28 mouse cellular contexts compared by ENCODE assay signal in genomic region chr14:80486605-80487004, GRCm38 (mm10).
"Had no signal": no experiment of that assay in that cellular context is flagged by ENCODE, and none has a peak within 500 bp of the region (broad histone marks: within the 10 kb centered on the region; RNA-seq: fewer than 3 reads in every experiment).

No protein-coding gene starts in this region.

- H3K4me1 ChIP-seq: heart, embryonic 13.5 days; heart, embryonic 15.5 days; limb, embryonic 10.5 days; limb, embryonic 12.5 days; liver, embryonic 13.5 days; liver, embryonic 15.5 days had no signal

- H3K4me2 ChIP-seq: heart, embryonic 11.5 days; heart, embryonic 13.5 days; heart, embryonic 15.5 days; hindbrain, embryonic 13.5 days; hindbrain, embryonic 15.5 days; limb, embryonic 12.5 days; liver, embryonic 11.5 days; liver, embryonic 13.5 days; liver, embryonic 15.5 days had no signal

- DNase-seq: gastrocnemius, postnatal 14 days; gastrocnemius, postnatal 36 days; heart, adult 11 months; heart, adult 2 months; heart, postnatal 14 days; heart, postnatal 36 days; kidney, adult 11 months; kidney, adult 2 months; kidney, adult 9 months; kidney, postnatal 10 days; kidney, postnatal 25 days; kidney, postnatal 4 days; liver; liver, embryonic 13.5 days; liver, postnatal 0 days had no signal

- H3K27me3 ChIP-seq: heart, embryonic 13.5 days; heart, embryonic 15.5 days; hindbrain, embryonic 15.5 days; limb, embryonic 12.5 days; liver, embryonic 13.5 days; liver, embryonic 15.5 days had no signal

- H3K9ac ChIP-seq: heart, embryonic 13.5 days; heart, embryonic 15.5 days; hindbrain, embryonic 13.5 days; hindbrain, embryonic 15.5 days; limb, embryonic 12.5 days; liver, embryonic 13.5 days; liver, embryonic 15.5 days; liver, postnatal 0 days had no signal

- ATAC-seq: hindbrain, postnatal 0 days; intestine, embryonic 16.5 days; liver, postnatal 0 days had no signal

- H3K4me3 ChIP-seq: heart, adult 2 months; heart, embryonic 13.5 days; heart, embryonic 15.5 days; hindbrain, embryonic 13.5 days; hindbrain, embryonic 15.5 days; layer of hippocampus, adult 2 months; left cerebral cortex, adult 2 months; limb, embryonic 10.5 days; limb, embryonic 12.5 days; liver, embryonic 13.5 days; liver, embryonic 15.5 days had no signal

- H3K36me3 ChIP-seq: heart, embryonic 13.5 days; heart, embryonic 15.5 days; hindbrain, embryonic 13.5 days; hindbrain, embryonic 15.5 days; limb, embryonic 10.5 days; limb, embryonic 12.5 days; liver, embryonic 13.5 days; liver, embryonic 15.5 days had no signal

- H3K27ac ChIP-seq: heart, adult 2 months; heart, embryonic 13.5 days; heart, embryonic 15.5 days; hindbrain, embryonic 13.5 days; hindbrain, embryonic 15.5 days; hindbrain, postnatal 0 days; layer of hippocampus, adult 2 months; left cerebral cortex, adult 2 months; limb, embryonic 10.5 days; limb, embryonic 12.5 days; liver, embryonic 13.5 days; liver, embryonic 15.5 days had no signal

- H3K9me3 ChIP-seq: heart, embryonic 13.5 days; heart, embryonic 15.5 days; hindbrain, embryonic 13.5 days; hindbrain, embryonic 15.5 days; limb, embryonic 10.5 days; limb, embryonic 12.5 days; liver, embryonic 13.5 days; liver, embryonic 15.5 days had no signal
